Mouse (Mus musculus) heart, adult 18-20 months (tissue): ENCODE measurements at regions not wholly inside any gene's neighbourhood (a gene's known extent, or its start where the extent isn't known, plus 50 kb on each side); places are given as distances from the start of the nearest gene placed in this dataset.

Experiments
- DNase-seq, 2 experiments: peaks; one replicate each; pipeline ENCODE4 v3.0.0; 2021 to 2022; ENCODE audit warnings: mixed read lengths in 1 of 2

DNA sequence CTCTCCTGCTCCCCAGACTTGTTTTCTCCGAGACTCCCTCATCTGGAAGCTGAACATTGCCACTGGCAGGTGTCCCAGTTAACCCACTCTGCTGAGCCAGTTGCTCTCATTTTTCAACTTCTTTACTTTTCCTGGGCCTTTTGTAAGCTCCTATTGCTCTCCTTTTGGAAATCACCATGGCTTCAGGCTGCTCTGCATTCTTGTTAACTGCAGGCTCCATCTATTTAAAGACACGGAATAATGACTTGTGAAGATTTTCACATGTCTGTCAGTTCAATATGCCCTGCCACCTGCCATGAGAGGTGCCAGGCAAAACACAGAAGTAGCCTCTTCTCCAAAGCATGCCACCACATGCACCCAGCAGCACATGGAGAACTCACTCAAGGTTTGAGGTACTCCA is 1009.9 kb downstream of the Car8 start:
- DNase-seq: no peak

DNA sequence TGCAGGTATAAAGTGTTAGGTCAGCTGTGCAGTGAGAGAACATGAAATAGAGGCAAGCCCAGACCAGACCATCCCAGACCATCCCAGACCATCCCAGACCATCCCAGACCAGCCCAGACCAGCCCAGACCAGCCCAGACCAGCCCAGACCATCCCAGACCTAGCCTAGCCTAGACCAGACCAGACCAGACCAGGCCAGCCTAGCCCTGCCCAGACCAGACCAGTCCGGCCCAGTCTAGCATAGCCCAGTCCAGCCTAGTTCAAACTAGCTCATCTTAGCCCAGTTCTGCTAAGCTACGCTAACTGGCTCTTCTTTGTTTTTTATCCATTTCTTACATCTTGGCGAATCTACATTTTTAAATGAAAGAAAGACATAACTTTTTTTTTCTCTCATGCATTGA is 1015.9 kb downstream of the Car8 start:
- DNase-seq: no peak

- no peak for DNase-seq
These were observed 1018.4 kb downstream of the Car8 start for GRCm38 (mm10) chr4:7220426-7220825.

GRCm38 (mm10) chr4:7215048-7216030 is 1023.5 kb downstream of the Car8 start:
- DNase-seq: no peak

DNA sequence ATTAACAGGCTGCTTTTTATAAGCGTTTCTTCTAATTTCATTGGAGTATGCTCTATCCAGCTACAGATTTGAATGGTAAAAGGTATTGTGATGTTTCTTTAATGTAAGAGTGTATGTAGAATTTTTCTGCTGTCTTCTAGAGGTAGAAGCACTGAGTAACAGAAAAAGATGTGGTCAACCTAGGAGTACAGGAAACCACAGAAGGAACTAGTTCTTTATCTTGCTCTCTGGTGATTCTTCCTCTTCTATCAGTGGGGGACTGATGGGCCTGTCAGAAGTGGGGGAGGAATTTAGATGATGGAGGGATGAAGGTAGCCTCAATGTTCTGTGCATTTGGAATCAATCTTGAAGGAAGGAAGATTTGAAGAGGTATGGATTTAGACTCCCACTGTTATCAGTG is 1031.9 kb downstream of the Car8 start:
- no peak for DNase-seq

DNA sequence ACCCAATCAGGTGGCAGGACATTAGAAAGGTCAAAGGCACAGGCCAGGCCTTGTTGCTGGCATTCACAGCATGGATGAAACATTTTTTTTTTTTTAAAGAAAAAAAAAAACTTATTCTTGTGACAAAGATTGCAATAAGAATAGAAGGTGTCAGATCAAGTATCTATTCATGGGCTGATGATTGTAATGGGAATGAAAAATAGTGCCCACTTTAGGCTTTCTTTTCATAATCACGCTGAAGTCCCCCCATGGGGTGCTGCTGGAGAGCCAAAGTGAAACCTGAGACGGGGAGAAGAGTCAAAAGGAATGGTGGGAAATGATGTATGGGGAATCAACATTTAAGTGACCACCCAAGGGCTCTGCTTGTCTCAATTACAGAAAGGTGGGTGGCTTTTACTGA is 1037.0 kb downstream of the Car8 start:
- DNase-seq: no peak

DNA sequence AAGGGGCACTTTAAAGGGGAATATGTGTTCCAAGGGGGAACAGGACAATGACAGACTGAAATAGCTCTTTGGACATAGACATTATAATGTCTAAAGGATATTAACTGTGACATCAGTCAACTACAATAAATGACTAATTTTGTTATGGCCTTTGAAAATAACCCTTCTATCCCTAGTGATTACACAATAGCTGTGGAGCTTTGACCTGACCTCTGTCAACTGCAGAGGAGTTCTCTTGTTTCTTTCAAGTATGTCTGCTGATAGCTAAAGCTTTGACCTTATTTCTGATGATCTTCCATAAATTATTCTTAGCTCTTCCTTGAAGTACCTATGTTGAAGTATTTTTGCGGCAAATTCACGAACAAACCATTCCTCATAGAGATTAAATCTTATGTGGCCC is 1038.9 kb downstream of the Car8 start:
- DNase-seq: no peak

DNA sequence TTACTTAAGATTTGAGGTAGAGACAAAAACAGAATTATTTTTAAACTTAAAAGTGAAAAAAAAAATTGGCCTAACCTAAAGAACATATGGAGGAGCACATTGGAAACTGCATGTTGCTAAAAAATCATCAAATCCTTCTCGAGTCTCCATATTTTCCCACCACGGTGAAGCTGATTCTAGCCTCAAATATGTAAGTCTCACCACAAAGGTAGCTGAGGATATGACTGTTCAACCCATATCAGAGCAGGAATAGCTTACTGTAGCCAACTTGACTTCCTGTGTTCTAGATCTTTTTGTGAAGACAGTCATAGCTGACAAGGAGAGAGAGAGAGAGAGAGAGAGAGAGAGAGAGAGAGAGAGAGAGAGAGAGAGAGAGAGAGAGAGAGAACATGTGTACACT is 1039.8 kb downstream of the Car8 start:
- no peak for DNase-seq

DNA sequence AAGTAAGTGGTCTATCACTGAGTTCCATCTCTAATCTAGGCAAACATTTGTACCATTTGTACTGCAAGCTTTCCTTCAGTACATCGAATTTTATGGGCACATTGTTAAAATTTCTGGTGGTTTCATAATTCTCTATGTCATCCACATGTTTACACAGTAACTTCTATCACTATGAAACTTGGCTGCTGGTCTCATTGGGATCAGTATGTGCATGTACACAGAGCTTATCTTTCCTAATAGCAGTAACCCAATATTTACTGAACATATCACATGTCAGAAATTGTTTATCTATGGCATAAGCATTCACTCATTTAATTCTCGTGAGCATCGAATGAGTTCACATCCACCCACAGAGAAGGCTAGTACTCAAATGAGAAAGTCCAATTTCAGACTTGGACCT is 1042.3 kb downstream of the Car8 start:
- DNase-seq: no peak

- DNase-seq: no peak
These were observed 1043.2 kb downstream of the Car8 start for GRCm38 (mm10) chr4:7195619-7196018.

- no peak for DNase-seq
These were observed 1046.9 kb downstream of the Car8 start for GRCm38 (mm10) chr4:7191912-7192311.

DNA sequence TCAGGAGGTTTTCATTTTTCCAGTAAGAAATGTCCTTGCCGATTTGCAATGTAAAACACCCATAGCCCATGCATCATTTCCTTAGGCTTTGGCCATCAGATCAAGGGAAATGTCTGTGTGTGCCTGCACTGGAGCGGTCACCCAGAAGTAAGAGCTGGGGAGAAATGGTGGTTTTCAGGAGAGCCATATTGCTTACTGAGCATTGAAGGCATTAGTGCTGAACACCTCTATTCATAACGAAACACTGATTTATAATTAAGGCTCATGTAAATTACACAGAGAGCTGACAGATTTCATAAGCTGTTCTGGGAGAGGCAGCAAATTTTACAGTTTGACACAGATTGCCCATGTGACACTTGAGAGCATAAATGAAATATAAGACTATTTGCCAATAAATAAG is 1047.6 kb downstream of the Car8 start:
- DNase-seq: no peak

GRCm38 (mm10) chr4:7175030-7175429 is 1063.8 kb downstream of the Car8 start:
- DNase-seq: no peak

DNA sequence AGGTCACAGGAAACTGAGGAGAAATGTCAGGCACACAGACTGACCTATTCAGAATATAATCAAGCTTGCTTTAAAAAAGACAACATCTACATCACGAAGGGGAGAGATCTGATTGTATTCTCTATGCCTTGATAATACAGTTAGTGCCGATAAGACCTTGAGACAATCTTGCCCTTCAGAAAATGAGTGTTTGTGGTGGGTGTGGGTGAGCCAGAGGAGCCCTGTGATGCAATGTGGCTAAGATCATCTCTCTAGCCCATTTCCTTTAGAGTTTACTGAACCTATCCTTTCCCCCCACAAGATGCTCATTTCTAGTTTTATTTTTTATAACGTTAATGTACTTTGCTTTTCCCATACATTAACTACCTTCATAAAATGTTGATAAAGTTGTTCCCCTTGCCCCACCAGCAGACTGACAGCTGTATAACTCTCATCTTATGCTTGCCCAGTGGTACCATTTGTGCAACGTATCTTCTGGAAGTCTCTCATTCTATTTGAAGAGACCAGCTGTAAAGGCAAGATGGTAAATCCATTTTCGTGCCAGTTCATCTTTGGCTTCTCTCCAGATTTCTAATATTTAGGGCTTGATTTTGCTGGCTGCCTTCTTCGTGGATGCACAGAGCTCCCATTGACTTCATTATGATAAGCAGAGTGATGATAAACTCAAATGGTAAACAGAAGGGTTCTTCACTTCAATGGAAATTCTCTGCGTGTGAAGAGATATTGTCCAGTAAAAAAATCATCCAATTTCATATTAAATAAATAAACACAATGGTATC is 1066.1 kb downstream of the Car8 start:
- DNase-seq: no peak

DNA sequence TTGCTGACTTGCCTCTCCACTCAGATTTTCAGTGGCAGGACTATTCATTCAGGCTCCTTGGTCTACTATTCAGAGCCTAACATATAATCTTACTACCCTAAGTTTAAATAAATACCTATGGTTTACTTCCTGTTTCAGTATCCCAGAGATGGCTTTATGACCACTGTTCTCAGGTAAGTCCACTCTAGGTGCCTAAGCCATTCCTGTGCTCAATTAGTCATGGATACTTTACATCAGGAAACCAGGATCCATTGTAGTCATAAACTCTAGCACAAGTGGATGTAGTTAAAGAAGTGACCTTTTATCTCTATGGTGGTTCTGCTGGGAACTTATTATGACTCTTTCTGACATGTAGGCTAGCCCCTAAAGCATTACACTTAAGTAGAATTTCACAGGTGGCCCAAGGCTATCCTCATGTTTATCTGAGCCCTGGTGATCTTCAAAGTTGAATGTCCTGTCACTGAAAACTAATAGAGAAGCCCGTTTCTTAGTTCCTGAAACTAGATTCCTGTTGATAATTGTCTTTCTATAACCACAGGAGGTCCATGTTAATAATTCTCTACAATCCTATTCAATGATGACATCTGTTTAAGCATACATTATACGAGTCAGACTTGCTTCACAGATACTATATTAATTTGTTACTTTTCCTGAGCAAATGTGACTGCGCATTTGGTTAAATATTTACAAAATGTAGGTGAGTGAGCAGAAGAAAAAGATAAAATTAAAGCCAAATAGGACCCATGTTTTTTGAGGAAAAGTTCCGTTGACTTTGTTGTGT is 1067.0 kb downstream of the Car8 start:
- DNase-seq: no peak

GRCm38 (mm10) chr4:7161411-7161810 is 1077.4 kb downstream of the Car8 start:
- DNase-seq: no peak

GRCm38 (mm10) chr4:7157883-7158282 is 1081.0 kb downstream of the Car8 start:
- DNase-seq: no peak

- peak in 1 of 2 experiments; percentile 13 for DNase-seq
These were observed 1084.6 kb downstream of the Car8 start for GRCm38 (mm10) chr4:7154256-7154655.

- no peak for DNase-seq
These were observed 1085.0 kb downstream of the Car8 start for GRCm38 (mm10) chr4:7153835-7154234.

GRCm38 (mm10) chr4:7145756-7146155 is 1093.1 kb downstream of the Car8 start:
- DNase-seq: no peak

DNA sequence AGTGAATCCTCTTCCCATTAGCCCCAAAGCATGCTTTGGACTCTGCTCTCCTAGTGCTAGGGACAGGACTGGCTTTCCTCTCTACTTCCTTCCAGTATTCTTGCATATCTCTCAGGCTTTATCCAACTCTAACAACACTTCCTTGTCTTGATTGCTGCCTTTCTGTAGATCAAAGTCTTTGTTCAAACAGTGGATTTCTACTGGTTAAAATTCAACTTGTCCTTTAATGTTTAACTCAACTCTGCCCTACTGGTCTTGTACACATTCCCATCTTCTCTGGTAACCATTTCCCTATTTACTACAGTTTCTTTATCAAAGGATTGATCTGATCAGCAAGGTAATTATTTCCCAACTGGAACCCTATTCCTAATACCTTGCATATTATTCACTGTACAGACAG is 1094.6 kb downstream of the Car8 start:
- no peak for DNase-seq

GRCm38 (mm10) chr4:7143676-7144075 is 1095.2 kb downstream of the Car8 start:
- DNase-seq: no peak

- DNase-seq: no peak
These were observed 1096.1 kb downstream of the Car8 start for GRCm38 (mm10) chr4:7142781-7143180.
